Mouse (Mus musculus) gonadal fat pad, adult 2 months (tissue): ENCODE data around the gene Prap1. TPM values are rescaled to one million over a fixed set of nuclear protein-coding genes. Genes with fewer than 3 reads are reported as not detected.
A peak's percentile ranks its signal among the peaks of the same experiment; 100 is the strongest.
"Not testable (repeated sequence)": the region's sequence is repeated elsewhere in the genome, so short reads cannot be mapped to it uniquely, and the experiment has no call there.

Experiments used
- DNase-seq: peaks from one replicate; pipeline ENCODE4 v3.0.0-alpha.2; 2012; ENCODE audit warnings: low read depth
- polyA plus RNA-seq: library from polyadenylated mRNA; depleted of rRNA; stranded (reverse); fragments of >200 nt; gene quantifications from 2 replicates; pipeline ENCODE4 v1.2.3, GENCODE M21; 2012

Gene Prap1
- polyA plus RNA-seq, 1 experiment = not detected

GRCm38 (mm10) chr7:140082242-140082678, 10.9 kb upstream of the Prap1 start, which contains the start of gene Caly:
Gene Caly (minus strand): TSS chr7:140082548.
- no peak for DNase-seq

- peak; percentile 68 for DNase-seq
Measured at GRCm38 (mm10) chr7:140090601-140091000, 2.6 kb upstream of the Prap1 start.

- DNase-seq = no peak
Measured at GRCm38 (mm10) chr7:140094954-140095353, 1.8 kb downstream of the Prap1 start.

GRCm38 (mm10) chr7:140095556-140095955, 2.4 kb downstream of the Prap1 start:
- no peak for DNase-seq

- DNase-seq = no peak
Measured at GRCm38 (mm10) chr7:140096055-140096454, 2.9 kb downstream of the Prap1 start.

- DNase-seq = no peak
Measured at GRCm38 (mm10) chr7:140098466-140098865, 5.3 kb downstream of the Prap1 start.

GRCm38 (mm10) chr7:140101498-140101897, 8.3 kb downstream of the Prap1 start:
- DNase-seq = no peak

- DNase-seq = no peak
Measured at GRCm38 (mm10) chr7:140101993-140102860, 9.0 kb downstream of the Prap1 start, which contains the start of gene Fuom. Gene Fuom (minus strand): TSS chr7:140102441.

- DNase-seq = no peak
Measured at GRCm38 (mm10) chr7:140104009-140104408, 10.8 kb downstream of the Prap1 start.

GRCm38 (mm10) chr7:140111943-140112342, 18.7 kb downstream of the Prap1 start:
- no peak for DNase-seq

GRCm38 (mm10) chr7:140115583-140116328, 22.6 kb downstream of the Prap1 start, which contains the start of gene Paox:
Gene Paox (plus strand): TSS chr7:140115799.
- peak; percentile 99 for DNase-seq

GRCm38 (mm10) chr7:140116329-140117054, 23.3 kb downstream of the Prap1 start, which contains the start of gene Echs1:
Gene Echs1 (minus strand): TSS chr7:140116476.
- no peak for DNase-seq

- DNase-seq = no peak
Measured at GRCm38 (mm10) chr7:140120484-140120883, 27.3 kb downstream of the Prap1 start.

GRCm38 (mm10) chr7:140121338-140121910, 28.2 kb downstream of the Prap1 start:
- DNase-seq = no peak

GRCm38 (mm10) chr7:140122765-140123164, 29.6 kb downstream of the Prap1 start:
- DNase-seq = no peak

- DNase-seq = no peak
Measured at GRCm38 (mm10) chr7:140124382-140124781, 31.2 kb downstream of the Prap1 start.

- DNase-seq = no peak
Measured at GRCm38 (mm10) chr7:140125278-140126021, 32.3 kb downstream of the Prap1 start.

- no peak for DNase-seq
Measured at GRCm38 (mm10) chr7:140126022-140126350, 32.8 kb downstream of the Prap1 start.

- no peak for DNase-seq
Measured at GRCm38 (mm10) chr7:140126934-140127333, 33.7 kb downstream of the Prap1 start.

GRCm38 (mm10) chr7:140127911-140128310, 34.7 kb downstream of the Prap1 start:
- no peak for DNase-seq

GRCm38 (mm10) chr7:140132184-140132583, 39.0 kb downstream of the Prap1 start:
- not testable (repeated sequence) for DNase-seq
